In genomic region chr9:63960829-63961185, GRCm38 (mm10) we compare ENCODE assay signal across 10 mouse cellular contexts.
DNase-seq lines count a peak whose midpoint lies in the region; ATAC-seq lines count a peak whose summit lies in the region.
"Had no signal": no experiment of that assay in that cellular context is flagged by ENCODE, and none has a peak within 500 bp of the region (broad histone marks: within the 10 kb centered on the region; RNA-seq: fewer than 3 reads in every experiment).

No protein-coding gene starts in this region.

- peak overlapping the region; percentile 48 for H3K4me2 ChIP-seq in heart, embryonic 12.5 days
- H3K4me2 ChIP-seq in midbrain, embryonic 16.5 days (ENCODE audit: low read length) = no peak overlapping the region
- H3K4me2 ChIP-seq in limb, embryonic 12.5 days = peak overlapping the region; percentile 48
- H3K4me2 ChIP-seq in stomach, embryonic 15.5 days = peak overlapping the region; percentile 40; the same call in 1 of the 2 replicates

- 5% methylated on average over 4 of the region's 4 CpGs for WGBS in heart, embryonic 12.5 days
- WGBS in midbrain, embryonic 10.5 days = 5% methylated on average over 4 of the region's 4 CpGs
- 10% methylated on average over 4 of the region's 4 CpGs for WGBS in midbrain, embryonic 16.5 days
- WGBS in limb, embryonic 12.5 days = 5% methylated on average over 4 of the region's 4 CpGs
- WGBS in stomach, embryonic 15.5 days = 29% methylated on average over 4 of the region's 4 CpGs

- DNase-seq in heart, postnatal 10 days = no peak
- no peak for DNase-seq in midbrain, embryonic 10.5 days (ENCODE audit: low spot score)
- no peak for DNase-seq in spleen, postnatal 36 days (ENCODE audit: low spot score in 2 of 2)
- DNase-seq in urinary bladder, postnatal 10 days (ENCODE audit: low spot score) = no peak

- peak; percentile 5; the same call in 1 of the 2 replicates for ATAC-seq in heart, embryonic 12.5 days (ENCODE audit: insufficient number of reproducible peaks, low FRiP score)
- no peak for ATAC-seq in midbrain, embryonic 16.5 days
- ATAC-seq in limb, embryonic 12.5 days (ENCODE audit: insufficient number of reproducible peaks, insufficient read depth, low FRiP score, low TSS enrichment, low read depth) = no peak
- ATAC-seq in stomach, embryonic 15.5 days (ENCODE audit: insufficient read depth, low FRiP score, low read depth) = no peak
- ATAC-seq: inflammation-experienced regulatory T-cells, adult 6 months had no signal

- H3K4me1 ChIP-seq in heart, embryonic 12.5 days (replicated peaks) = peaks cover 98% of the 10 kb centered on the region
- peaks cover 85% of the 10 kb centered on the region for H3K4me1 ChIP-seq in midbrain, embryonic 10.5 days
- peaks cover 27% of the 10 kb centered on the region for H3K4me1 ChIP-seq in midbrain, embryonic 16.5 days (ENCODE audit: control insufficient read depth, insufficient read depth, low read length)
- peaks cover 98% of the 10 kb centered on the region for H3K4me1 ChIP-seq in limb, embryonic 12.5 days (replicated peaks)
- peaks cover 79% of the 10 kb centered on the region for H3K4me1 ChIP-seq in stomach, embryonic 15.5 days

- peak overlapping the region; percentile 89 for H3K27ac ChIP-seq in heart, embryonic 12.5 days (ENCODE audit: poor library complexity, severe bottlenecking)
- H3K27ac ChIP-seq in midbrain, embryonic 10.5 days (replicated peaks) = peak overlapping the region; percentile 88
- H3K27ac ChIP-seq in midbrain, embryonic 16.5 days (ENCODE audit: low read length) = no peak overlapping the region
- peak overlapping the region; percentile 96 for H3K27ac ChIP-seq in limb, embryonic 12.5 days
- peak overlapping the region; percentile 92 for H3K27ac ChIP-seq in stomach, embryonic 15.5 days

- H3K36me3 ChIP-seq in heart, embryonic 12.5 days = no peaks in the 10 kb centered on the region
- H3K36me3 ChIP-seq in midbrain, embryonic 10.5 days = no peaks in the 10 kb centered on the region
- no peaks in the 10 kb centered on the region for H3K36me3 ChIP-seq in midbrain, embryonic 16.5 days (ENCODE audit: control insufficient read depth, insufficient read depth, low read length)
- no peaks in the 10 kb centered on the region for H3K36me3 ChIP-seq in limb, embryonic 12.5 days
- no peaks in the 10 kb centered on the region for H3K36me3 ChIP-seq in stomach, embryonic 15.5 days

- H3K9me3 ChIP-seq in heart, embryonic 12.5 days (replicated peaks) = no peaks in the 10 kb centered on the region
- H3K9me3 ChIP-seq in midbrain, embryonic 10.5 days (replicated peaks) = no peaks in the 10 kb centered on the region
- H3K9me3 ChIP-seq in midbrain, embryonic 16.5 days (replicated peaks; ENCODE audit: control insufficient read depth, low read length, poor library complexity, severe bottlenecking) = no peaks in the 10 kb centered on the region
- H3K9me3 ChIP-seq in limb, embryonic 12.5 days = no peaks in the 10 kb centered on the region
- H3K9me3 ChIP-seq in stomach, embryonic 15.5 days = no peaks in the 10 kb centered on the region
- H3K9me3 ChIP-seq: megakaryocyte, embryonic 14.5 days had no signal

- H3K4me3 ChIP-seq in heart, embryonic 12.5 days = 0 out of 2 replicates have a peak overlapping the region, but pooled peaks have one; percentile 11
- H3K4me3 ChIP-seq in midbrain, embryonic 10.5 days = peak overlapping the region; percentile 31
- H3K4me3 ChIP-seq in midbrain, embryonic 16.5 days (ENCODE audit: low read depth, low read length) = no peak overlapping the region
- H3K4me3 ChIP-seq in limb, embryonic 12.5 days (replicated peaks) = 0 out of 2 replicates have a peak overlapping the region, but pooled peaks have one; percentile 11
- no peak overlapping the region for H3K4me3 ChIP-seq in stomach, embryonic 15.5 days (replicated peaks)
- H3K4me3 ChIP-seq: megakaryocyte, embryonic 14.5 days had no signal

- H3K27me3 ChIP-seq in heart, embryonic 12.5 days (replicated peaks) = no peaks in the 10 kb centered on the region
- peaks cover 10% of the 10 kb centered on the region for H3K27me3 ChIP-seq in midbrain, embryonic 10.5 days (ENCODE audit: low read depth, poor library complexity, severe bottlenecking)
- no peaks in the 10 kb centered on the region for H3K27me3 ChIP-seq in midbrain, embryonic 16.5 days (ENCODE audit: control insufficient read depth, insufficient read depth, low read depth, low read length)
- no peaks in the 10 kb centered on the region for H3K27me3 ChIP-seq in limb, embryonic 12.5 days
- H3K27me3 ChIP-seq in stomach, embryonic 15.5 days (replicated peaks) = no peaks in the 10 kb centered on the region

- H3K9ac ChIP-seq in heart, embryonic 12.5 days = peak overlapping the region; percentile 67
- no peak overlapping the region for H3K9ac ChIP-seq in midbrain, embryonic 16.5 days (ENCODE audit: low read depth, low read length)
- H3K9ac ChIP-seq in limb, embryonic 12.5 days (replicated peaks) = peak overlapping the region; percentile 47; the same call in 1 of the 2 replicates
- H3K9ac ChIP-seq in stomach, embryonic 15.5 days = no peak overlapping the region

- intact Hi-C loops in heart, postnatal 10 days (cut with DNase I) = loop anchor here (2.0 kb wide), 1 partner anchor 42 kb away; no protein-coding TSS in a partner anchor

Comparison
In these comparisons a context has a peak if more than half of its experiments do, and no peak if none do; other contexts are left out.
1. H3K4me3 ChIP-seq: peak in heart, embryonic 12.5 days (single experiment), midbrain, embryonic 10.5 days (single experiment) and limb, embryonic 12.5 days (single experiment); none in midbrain, embryonic 16.5 days (single experiment) and stomach, embryonic 15.5 days (single experiment).
2. H3K9ac ChIP-seq: peak in heart, embryonic 12.5 days (single experiment) and limb, embryonic 12.5 days (single experiment); none in midbrain, embryonic 16.5 days (single experiment) and stomach, embryonic 15.5 days (single experiment).